In the genomic region with DNA sequence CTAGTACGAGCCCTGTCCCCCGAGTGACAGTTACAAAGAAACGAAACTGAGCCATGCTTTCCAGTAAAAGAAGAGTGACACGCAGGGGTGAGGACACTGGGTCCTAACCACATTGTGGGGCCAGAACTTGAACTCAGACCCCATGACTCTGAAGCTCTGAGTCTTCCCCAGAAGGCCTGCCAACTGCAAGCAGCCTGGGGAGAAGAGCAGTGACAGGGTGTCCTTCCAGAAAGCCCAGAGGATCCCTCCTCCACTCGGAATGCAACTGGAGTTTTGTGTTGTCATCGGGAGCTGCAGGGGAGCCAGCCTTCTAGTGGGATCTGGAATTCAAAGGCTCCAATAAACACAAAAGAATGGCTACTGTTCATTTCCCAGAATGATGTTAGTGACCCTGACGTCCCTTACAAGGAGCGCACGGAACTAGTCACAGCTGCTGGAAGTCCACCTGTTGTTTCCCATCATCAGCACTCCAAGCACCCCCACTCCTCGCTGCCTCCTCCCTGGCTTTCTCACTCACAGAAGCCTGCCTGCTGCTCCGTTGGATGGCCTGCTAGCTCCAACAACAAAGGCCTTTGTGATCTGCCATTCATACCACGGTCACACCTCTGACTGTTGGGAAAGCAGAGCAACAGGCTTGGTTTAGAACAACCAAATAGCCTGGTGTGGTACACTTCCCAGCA, we compare ENCODE assay signal across 11 mouse cellular contexts. TPM values are rescaled to one million over a fixed set of nuclear protein-coding genes. Genes with fewer than 3 reads are reported as not detected.
DNase-seq lines count a peak whose midpoint lies in the region; ATAC-seq and TF ChIP-seq lines count a peak whose summit lies in the region.
"Had no signal": no experiment of that assay in that cellular context is flagged by ENCODE, and none has a peak within 500 bp of the region (broad histone marks: within the 10 kb centered on the region; RNA-seq: fewer than 3 reads in every experiment).

No protein-coding gene starts in this region.

- no peak overlapping the region for H3K4me2 ChIP-seq in intestine, embryonic 15.5 days (replicated peaks)
- no peak overlapping the region for H3K4me2 ChIP-seq in intestine, postnatal 0 days (replicated peaks; ENCODE audit: low read depth)
- H3K4me2 ChIP-seq: lung, embryonic 14.5 days had no signal

- no peak overlapping the region for H3K9ac ChIP-seq in intestine, embryonic 15.5 days
- H3K9ac ChIP-seq in intestine, postnatal 0 days (ENCODE audit: low read depth, low read length) = no peak overlapping the region
- no peak overlapping the region for H3K9ac ChIP-seq in ES-E14 (ENCODE audit: insufficient read depth, low read depth, low read length, poor library complexity, severe bottlenecking)
- H3K9ac ChIP-seq: lung, embryonic 14.5 days had no signal

- H3K4me3 ChIP-seq in intestine, embryonic 15.5 days (replicated peaks) = no peak overlapping the region
- no peak overlapping the region for H3K4me3 ChIP-seq in intestine, postnatal 0 days (ENCODE audit: low read depth, low read length)
- no peak overlapping the region for H3K4me3 ChIP-seq in ES-E14 (ENCODE audit: insufficient read depth in 1 of 2, low read depth in 1 of 2, low read length in 2 of 2, poor library complexity in 1 of 2, severe bottlenecking in 1 of 2)
- no peak overlapping the region for H3K4me3 ChIP-seq in embryonic facial prominence, embryonic 10.5 days

- WGBS in intestine, embryonic 15.5 days = 69% methylated on average over 12 of the region's 12 CpGs
- WGBS in intestine, postnatal 0 days = 74% methylated on average over 12 of the region's 12 CpGs
- 66% methylated on average over 12 of the region's 12 CpGs for WGBS in embryonic facial prominence, embryonic 10.5 days

- H3K27me3 ChIP-seq in intestine, embryonic 15.5 days (replicated peaks) = no peaks in the 10 kb centered on the region
- H3K27me3 ChIP-seq in intestine, postnatal 0 days (replicated peaks; ENCODE audit: control insufficient read depth, insufficient read depth, low read length) = no peaks in the 10 kb centered on the region
- H3K27me3 ChIP-seq in embryonic facial prominence, embryonic 10.5 days (replicated peaks; ENCODE audit: low read depth, poor library complexity, severe bottlenecking) = no peaks in the 10 kb centered on the region

- no peak for TF ChIP-seq CTCF in intestine, postnatal 0 days (IDR thresholded peaks at IDR 0.05; ENCODE audit: low read depth)

- H3K36me3 ChIP-seq in intestine, embryonic 15.5 days = peaks cover 8% of the 10 kb centered on the region; the same call in 1 of the 2 replicates
- no peaks in the 10 kb centered on the region; the same call in 1 of the 2 replicates for H3K36me3 ChIP-seq in intestine, postnatal 0 days (ENCODE audit: control insufficient read depth, insufficient read depth)
- H3K36me3 ChIP-seq in ES-E14 (ENCODE audit: control insufficient read depth, insufficient read depth, low read length, poor library complexity, severe bottlenecking) = no peaks in the 10 kb centered on the region
- peaks cover 46% of the 10 kb centered on the region for H3K36me3 ChIP-seq in embryonic facial prominence, embryonic 10.5 days (replicated peaks)

- no peaks in the 10 kb centered on the region for H3K4me1 ChIP-seq in intestine, embryonic 15.5 days (replicated peaks)
- H3K4me1 ChIP-seq in intestine, postnatal 0 days (replicated peaks; ENCODE audit: control insufficient read depth, insufficient read depth, low read length) = no peaks in the 10 kb centered on the region
- H3K4me1 ChIP-seq in ES-E14 (ENCODE audit: control insufficient read depth in 2 of 2, insufficient read depth in 2 of 2, low read length in 2 of 2, poor library complexity in 1 of 2) = peaks cover 0 to 14% of the 10 kb centered on the region in 2 experiments; a peak in 2 of 4 replicates
- H3K4me1 ChIP-seq in embryonic facial prominence, embryonic 10.5 days = peaks cover 12% of the 10 kb centered on the region

- no peaks in the 10 kb centered on the region for H3K9me3 ChIP-seq in intestine, embryonic 15.5 days
- no peaks in the 10 kb centered on the region for H3K9me3 ChIP-seq in intestine, postnatal 0 days (ENCODE audit: control insufficient read depth)
- no peaks in the 10 kb centered on the region for H3K9me3 ChIP-seq in ES-E14 (ENCODE audit: control insufficient read depth, insufficient read depth, low read depth, low read length)
- H3K9me3 ChIP-seq in embryonic facial prominence, embryonic 10.5 days = no peaks in the 10 kb centered on the region; the same call in 1 of the 2 replicates

- in situ Hi-C loops in ES-E14 (cut with MboI; ENCODE audit: low sequenced_read_pairs in 2 of 2, unreplicated experiment in 2 of 2) = no loop called here

- peak; percentile 41; the same call in 1 of the 2 replicates for ATAC-seq in intestine, embryonic 15.5 days
- ATAC-seq in intestine, postnatal 0 days = no peak

- DNase-seq in ES-E14 (ENCODE audit: low read depth, low spot score) = peak; percentile 51
- no peak for DNase-seq in embryonic facial prominence, embryonic 10.5 days (ENCODE audit: low spot score)
- DNase-seq in lung, postnatal 36 days = peak; percentile 52
- DNase-seq in B cell, adult 2 months = no peak
- DNase-seq in spleen, postnatal 4 days (ENCODE audit: low spot score in 2 of 2) = no peak
- DNase-seq in natural killer cell, adult 2 months (ENCODE audit: low spot score in 2 of 2) = no peak
- DNase-seq: heart, postnatal 14 days; lung, embryonic 14.5 days; thymus, postnatal 25 days had no signal

- H3K27ac ChIP-seq in intestine, embryonic 15.5 days = no peak overlapping the region
- no peak overlapping the region for H3K27ac ChIP-seq in intestine, postnatal 0 days (ENCODE audit: low read depth, low read length)
- H3K27ac ChIP-seq in ES-E14 (ENCODE audit: insufficient read depth, low read depth, low read length, poor library complexity, severe bottlenecking) = peak overlapping the region; percentile 48; the same call in 1 of the 2 replicates
- H3K27ac ChIP-seq in embryonic facial prominence, embryonic 10.5 days (replicated peaks) = peak overlapping the region; percentile 37

TF ChIP-seq in ES-E14, 5 proteins besides CTCF, POLR2A, EP300 and RAD21:
- no peak for TF ChIP-seq CHD2 (IDR thresholded peaks at IDR 0.05; ENCODE audit: low read depth, low read length)
- TF ChIP-seq ZNF384 (IDR thresholded peaks at IDR 0.05; ENCODE audit: low read depth, low read length) = no peak
- no peak for TF ChIP-seq HCFC1 (IDR thresholded peaks at IDR 0.05; ENCODE audit: borderline replicate concordance, insufficient read depth, low read length)
TF ChIP-seq in ES-E14: peak in this region for 0.

RNA-seq across cellular contexts. Expression of gene Ehd2, which starts 37.0 kb away (rescaled TPM):
- polyA plus RNA-seq in intestine, embryonic 15.5 days (2015; fragmentation: Nextera tagmentation; extraction: Ambion mirVana) = 42.3 and 50.9 TPM in 2 replicates
- polyA plus RNA-seq in intestine, postnatal 0 days (2015; fragmentation: Nextera tagmentation; extraction: Ambion mirVana) = 29.3 and 30.9 TPM in 2 replicates
- 3.8 and 6.8 TPM in 2 replicates for total RNA-seq in ES-E14 (2012; rRNA removed)
- polyA plus RNA-seq in embryonic facial prominence, embryonic 10.5 days (2016; fragmentation: Nextera tagmentation; extraction: Ambion mirVana) = 11.6 and 13.8 TPM in 2 replicates

RNA-seq across cellular contexts. Expression of gene Bicra, which starts 43.4 kb away (rescaled TPM):
- 4.9 and 5.4 TPM in 2 replicates for polyA plus RNA-seq in intestine, embryonic 15.5 days (2015; fragmentation: Nextera tagmentation; extraction: Ambion mirVana)
- polyA plus RNA-seq in intestine, postnatal 0 days (2015; fragmentation: Nextera tagmentation; extraction: Ambion mirVana) = 1.6 and 1.7 TPM in 2 replicates
- 3.5 and 3.6 TPM in 2 replicates for total RNA-seq in ES-E14 (2012; rRNA removed)
- 8.9 and 9.2 TPM in 2 replicates for polyA plus RNA-seq in embryonic facial prominence, embryonic 10.5 days (2016; fragmentation: Nextera tagmentation; extraction: Ambion mirVana)

RNA-seq across cellular contexts. Expression of gene Zfp541, which starts 57.3 kb away (rescaled TPM):
- 0.03 and 0.06 TPM in 2 replicates for polyA plus RNA-seq in intestine, embryonic 15.5 days (2015; fragmentation: Nextera tagmentation; extraction: Ambion mirVana)
- polyA plus RNA-seq in intestine, postnatal 0 days (2015; fragmentation: Nextera tagmentation; extraction: Ambion mirVana) = 0.14 TPM in 1 of 2 replicates, not detected in the other
- 0.36 and 0.53 TPM in 2 replicates for total RNA-seq in ES-E14 (2012; rRNA removed)
- 0.05 TPM in 1 of 2 replicates, not detected in the other for polyA plus RNA-seq in embryonic facial prominence, embryonic 10.5 days (2016; fragmentation: Nextera tagmentation; extraction: Ambion mirVana)
- total RNA-seq: heart, postnatal 14 days had no signal
- polyA plus RNA-seq: lung, embryonic 14.5 days had no signal

RNA-seq across cellular contexts. Expression of gene Nop53, which starts 58.4 kb away (rescaled TPM):
- polyA plus RNA-seq in intestine, embryonic 15.5 days (2015; fragmentation: Nextera tagmentation; extraction: Ambion mirVana) = 161 and 174 TPM in 2 replicates
- 109 and 115 TPM in 2 replicates for polyA plus RNA-seq in intestine, postnatal 0 days (2015; fragmentation: Nextera tagmentation; extraction: Ambion mirVana)
- total RNA-seq in ES-E14 (2012; rRNA removed) = 212 and 220 TPM in 2 replicates
- polyA plus RNA-seq in embryonic facial prominence, embryonic 10.5 days (2016; fragmentation: Nextera tagmentation; extraction: Ambion mirVana) = 180 and 185 TPM in 2 replicates

Comparison
In these comparisons a context has a peak if more than half of its experiments do, and no peak if none do; other contexts are left out.
1. H3K27ac ChIP-seq: peak in ES-E14 (single experiment) and embryonic facial prominence, embryonic 10.5 days (single experiment); none in intestine, embryonic 15.5 days (single experiment) and intestine, postnatal 0 days (single experiment).
2. DNase-seq: peak in ES-E14 (single experiment) and lung, postnatal 36 days (single experiment); none in embryonic facial prominence, embryonic 10.5 days (single experiment), B cell, adult 2 months (0 of 2), spleen, postnatal 4 days (0 of 2) and natural killer cell, adult 2 months (0 of 2).